Mouse (Mus musculus) bone marrow, adult 2 months (tissue): Measurements from ENCODE around the gene Zfp882. TPM values are rescaled to one million over a fixed set of nuclear protein-coding genes. Genes with fewer than 3 reads are reported as not detected.
"Not testable (repeated sequence)": the region's sequence is repeated elsewhere in the genome, so short reads cannot be mapped to it uniquely, and the experiment has no call there.

Source experiments
- H3K27ac ChIP-seq: fragments of 200-500 bp; 2 replicates; pipeline ENCODE4 v1.5.1; 2012; ENCODE audit warnings: low read depth, mild to moderate bottlenecking, control low read depth, inconsistent platforms, low read length; ENCODE audit not compliant: control insufficient read depth, poor library complexity, insufficient read depth
- H3K4me1 ChIP-seq: fragments of 200-500 bp; 2 replicates; pipeline ENCODE4 v1.6.1; 2011; ENCODE audit warnings: low read length; ENCODE audit not compliant: control insufficient read depth, insufficient read depth
- H3K4me3 ChIP-seq: fragments of 200-500 bp; replicated peaks from 2 replicates; pipeline ENCODE3; 2011; ENCODE audit warnings: mild to moderate bottlenecking, low read depth, low read length, control low read depth; ENCODE audit not compliant: control insufficient read depth
- CTCF ChIP-seq: fragments of 200-500 bp; IDR thresholded peaks from 2 replicates; pipeline ENCODE4 v1.5.1; 2011; ENCODE audit warnings: low read length, control low read depth; ENCODE audit not compliant: control insufficient read depth, insufficient read depth
- POLR2A ChIP-seq: fragments of 200-500 bp; IDR thresholded peaks from 2 replicates; pipeline ENCODE4 v1.6.1; 2011; ENCODE audit warnings: low read depth, mild to moderate bottlenecking, control low read depth, low read length, borderline replicate concordance; ENCODE audit not compliant: control insufficient read depth
- WGBS: fragments of 180-500 bp; shearing (Covaris S2); methylation state at CpG from one replicate; pipeline ENCODE4 v1.1.7; 2018; 5-methylcytosine and 5-hydroxymethylcytosine counted together
- polyA plus RNA-seq: library from polyadenylated mRNA; stranded (reverse); fragments of >200 nt; gene quantifications from 2 replicates; pipeline ENCODE4 v1.2.4, GENCODE M21; 2011; ENCODE audit warnings: low replicate concordance; ENCODE audit not compliant: missing spikeins, insufficient read depth, insufficient read length

Zfp882 gene
- polyA plus RNA-seq, 1 experiment, result 1.1 TPM

DNA sequence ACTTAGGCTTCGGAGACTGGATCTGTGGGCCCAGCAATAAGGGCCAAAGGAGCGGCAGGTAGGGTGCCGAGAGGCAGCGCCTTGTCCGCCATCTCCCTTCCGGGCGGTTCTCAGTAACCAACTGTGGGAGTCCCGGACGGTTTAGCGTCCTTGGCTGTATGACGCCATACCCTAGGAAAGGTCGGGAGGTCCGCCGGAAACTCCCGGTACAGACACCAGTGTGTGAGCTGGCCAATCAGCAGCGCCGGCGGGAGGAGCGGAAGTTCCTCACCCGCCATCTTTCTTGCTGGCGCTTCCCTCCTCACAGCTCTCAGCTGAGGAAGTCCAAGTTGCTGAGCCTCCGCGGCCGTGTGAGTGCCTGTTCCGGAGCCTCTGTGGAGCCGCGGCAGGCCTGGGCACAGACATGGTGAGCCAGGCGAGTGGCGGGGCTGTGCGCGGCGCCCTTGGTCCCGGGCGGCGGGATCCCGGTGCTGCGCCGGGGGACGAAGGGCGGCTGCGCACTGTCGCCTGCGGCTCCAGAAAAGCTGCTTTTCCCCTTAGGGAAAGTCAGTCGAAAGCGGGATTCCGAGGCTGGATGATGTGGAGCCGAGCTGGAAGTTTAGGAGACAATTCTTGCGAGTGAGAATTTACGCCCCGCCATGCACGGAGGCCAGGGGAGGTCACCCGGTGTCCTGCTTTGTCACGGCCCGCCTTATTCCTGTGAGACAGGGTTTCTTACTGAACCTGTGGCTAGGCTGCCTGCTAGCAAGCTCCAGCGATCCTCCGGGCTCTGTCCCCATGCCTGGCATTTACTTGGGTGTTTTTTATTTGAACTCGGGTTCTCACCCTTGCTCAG is 14.4 kb downstream of the Zfp882 start:
- WGBS, result under 1% methylated on average over 57 of the region's 57 CpGs
- Histone ChIP-seq H3K4me1 (no peaks in the 10 kb centered on the region), H3K4me3 (peak overlapping the region; percentile 90), H3K27ac (peak overlapping the region; percentile 93)
- TF ChIP-seq POLR2A (peak; percentile 62; the same call in 1 of the 2 replicates), CTCF (no peak)

DNA sequence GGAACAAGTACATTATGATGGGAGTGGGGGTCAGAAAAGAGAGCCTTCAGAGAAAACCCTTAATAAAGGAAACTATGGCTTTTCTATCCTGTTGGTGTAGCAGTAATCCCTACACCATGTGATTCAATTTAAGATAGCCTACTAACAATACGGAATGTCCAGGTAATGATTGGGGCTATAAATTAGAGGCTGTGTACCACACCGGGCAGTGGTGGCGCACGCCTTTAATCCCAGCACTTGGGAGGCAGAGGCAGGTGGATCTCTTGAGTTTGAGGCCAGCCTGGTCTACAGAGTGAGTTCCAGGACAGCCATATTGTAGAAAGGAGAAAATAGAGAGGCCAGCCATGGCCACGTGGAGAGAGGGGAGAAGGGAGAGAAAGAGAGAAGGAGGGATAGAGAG is 17.4 kb downstream of the Zfp882 start:
- TF ChIP-seq CTCF, result no peak
- Histone ChIP-seq H3K27ac (no peak overlapping the region), H3K4me1 (no peaks in the 10 kb centered on the region), H3K4me3 (no peak overlapping the region)
- 93% methylated on average over 5 of the region's 5 CpGs for WGBS

DNA sequence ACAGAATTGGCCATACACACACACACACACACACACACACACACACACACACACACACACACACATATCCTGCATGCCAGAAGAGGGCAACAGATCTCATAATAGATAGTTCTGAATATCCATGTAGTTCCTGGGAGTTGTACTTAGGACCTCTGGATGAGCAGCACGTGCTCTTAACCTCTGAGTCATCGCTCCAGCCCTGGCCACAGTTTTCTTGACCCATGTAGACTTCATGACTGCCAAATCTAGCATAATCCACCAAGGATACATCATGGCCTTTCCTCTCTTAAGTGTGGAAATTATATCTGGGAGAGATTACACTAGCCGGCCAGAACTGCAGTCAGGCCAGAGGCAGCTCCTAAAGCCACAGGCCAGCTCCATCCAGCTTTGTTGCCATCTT is 18.1 kb downstream of the Zfp882 start:
- Histone ChIP-seq H3K27ac (no peak overlapping the region), H3K4me1 (no peaks in the 10 kb centered on the region), H3K4me3 (no peak overlapping the region)
- WGBS, result 89% methylated on average over 3 of the region's 3 CpGs
- TF ChIP-seq POLR2A (no peak), CTCF (no peak)

DNA sequence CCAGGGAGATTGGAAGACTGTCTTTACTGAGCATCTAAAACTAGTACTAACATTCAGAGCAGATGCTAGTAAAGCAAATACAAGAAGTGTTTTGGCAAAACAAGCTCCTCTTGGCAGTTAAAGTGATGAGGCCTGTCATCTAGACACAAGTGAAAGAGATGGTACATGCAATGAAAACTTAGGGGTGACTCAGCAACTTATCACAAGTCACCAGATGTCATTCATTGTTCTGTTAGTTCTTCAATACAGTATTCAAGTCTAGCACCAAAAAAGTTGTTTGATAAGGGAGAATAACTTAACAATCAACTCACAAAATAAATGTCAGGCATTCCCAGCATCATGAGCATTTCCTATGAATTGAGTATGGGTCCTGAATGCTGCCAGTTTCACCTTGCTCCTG is 19.4 kb downstream of the Zfp882 start:
- Histone ChIP-seq H3K4me3 (no peak overlapping the region), H3K27ac (no peak overlapping the region), H3K4me1 (no peaks in the 10 kb centered on the region)
- TF ChIP-seq POLR2A (no peak), CTCF (no peak)

DNA sequence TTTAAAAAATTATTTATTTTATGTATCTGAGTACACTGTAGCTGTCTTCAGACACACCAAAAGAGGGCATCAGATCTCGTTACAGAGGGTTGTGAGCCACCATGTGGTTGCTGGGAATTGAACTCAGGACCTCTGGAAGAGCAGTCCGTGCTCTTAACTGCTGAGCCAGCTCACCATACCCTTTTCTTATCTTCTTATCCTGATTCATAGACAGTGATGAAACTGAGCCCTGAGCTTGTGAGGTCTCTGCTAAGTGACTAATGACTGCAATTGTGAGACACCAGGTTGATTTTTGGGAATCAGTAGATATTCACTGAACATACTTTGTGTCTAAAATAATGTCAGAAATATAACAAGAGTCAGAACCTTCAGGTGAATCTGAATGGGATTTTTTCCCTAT is 29.6 kb downstream of the Zfp882 start:
- 81% methylated on average over 2 of the region's 2 CpGs for WGBS
- H3K4me3 ChIP-seq, H3K27ac ChIP-seq, H3K4me1 ChIP-seq: not testable (repeated sequence)

DNA sequence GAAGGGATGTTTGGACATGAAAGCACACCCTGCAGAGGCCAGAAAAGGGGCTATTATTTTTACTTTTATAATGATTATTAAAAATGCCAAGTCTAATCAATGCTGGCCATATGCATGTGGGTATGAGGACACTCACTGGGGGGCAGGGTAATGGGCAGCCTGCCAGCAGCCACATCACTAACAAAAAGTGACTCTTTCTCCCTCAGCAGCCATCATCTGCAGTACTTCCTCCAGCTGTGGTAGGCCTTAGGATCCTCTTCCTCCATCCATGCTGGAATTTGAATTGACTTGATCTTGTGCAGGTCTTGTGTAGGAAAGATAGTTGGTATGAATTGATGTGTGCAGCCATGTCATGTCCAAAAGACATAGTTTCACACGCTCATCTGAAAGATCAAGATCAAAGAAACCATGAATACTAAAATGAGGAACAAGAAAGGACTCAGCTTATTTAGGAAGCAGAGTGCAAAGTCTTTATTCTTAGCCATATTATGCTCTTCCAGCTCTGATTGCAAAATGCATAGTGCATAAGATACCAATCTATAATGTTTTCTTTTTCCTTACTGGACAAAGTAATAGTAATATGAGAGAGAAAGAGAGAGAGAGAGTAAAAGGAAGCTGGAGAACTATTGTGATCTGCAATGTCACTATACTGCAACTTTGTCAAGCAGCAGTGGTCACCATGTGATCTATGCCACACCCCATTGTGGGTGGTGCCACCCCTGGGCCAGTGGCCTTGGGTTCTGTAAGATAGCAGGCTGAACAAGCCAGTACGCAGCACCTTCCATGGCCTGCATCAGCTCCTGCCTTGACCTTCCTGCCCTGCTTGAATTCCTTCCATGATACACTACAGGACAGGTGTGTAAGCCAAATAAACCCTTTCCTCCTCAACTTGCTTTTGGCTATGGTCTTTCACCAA is 32.1 kb downstream of the Zfp882 start:
- peak overlapping the region; percentile 27; the same call in 1 of the 2 replicates for H3K27ac ChIP-seq
- peaks cover 5% of the 10 kb centered on the region for H3K4me1 ChIP-seq
- WGBS, result 27% methylated on average over 2 of the region's 2 CpGs
- no peak overlapping the region for H3K4me3 ChIP-seq
- TF ChIP-seq CTCF (no peak), POLR2A (no peak)

DNA sequence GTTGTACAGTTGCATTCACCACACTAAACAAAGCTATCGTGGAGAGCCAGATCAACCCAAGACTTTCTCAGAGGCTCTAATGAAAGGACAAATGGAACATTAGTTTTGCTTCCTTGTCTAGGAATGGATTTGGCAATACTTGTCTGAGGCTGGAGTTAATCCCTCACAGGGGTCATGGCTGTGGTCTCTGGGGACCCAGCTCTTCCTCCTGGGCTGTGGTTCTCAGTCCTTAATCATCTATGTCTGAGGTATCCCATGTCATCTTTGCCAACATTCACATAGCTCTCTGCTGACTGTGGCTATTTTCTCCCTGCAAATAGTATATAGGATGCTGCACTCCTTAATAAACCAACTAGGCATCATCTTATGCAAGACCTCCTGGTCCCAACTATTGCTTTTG is 33.4 kb downstream of the Zfp882 start:
- Histone ChIP-seq H3K4me1 (peaks cover 5% of the 10 kb centered on the region), H3K27ac (no peak overlapping the region), H3K4me3 (no peak overlapping the region)
- TF ChIP-seq POLR2A, result no peak
- TF ChIP-seq CTCF, result no peak
- WGBS, result 74% methylated on average over 1 of the region's 1 CpGs

DNA sequence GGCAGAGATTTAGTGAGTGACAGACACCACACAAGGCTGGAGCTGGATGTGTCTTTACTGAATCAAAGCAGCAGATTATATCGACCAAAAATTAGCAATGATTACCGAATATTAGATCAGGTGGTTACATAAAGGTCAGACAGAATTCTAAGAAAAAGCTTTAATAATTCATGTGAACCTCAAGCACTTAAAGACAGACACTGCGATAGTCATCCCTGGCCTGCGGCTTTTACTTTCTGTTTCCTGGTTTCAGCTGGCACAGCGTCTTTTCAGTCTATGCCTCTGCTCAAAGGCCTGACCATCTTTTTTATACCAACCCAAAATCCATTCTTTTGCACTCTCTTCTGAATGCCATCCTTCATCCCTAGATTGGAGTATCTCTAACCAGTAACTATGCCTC is 40.2 kb downstream of the Zfp882 start:
- no peak overlapping the region for H3K27ac ChIP-seq
- 82% methylated on average over 5 of the region's 5 CpGs for WGBS

More for the DNA sequence above, 40.2 kb downstream of the Zfp882 start:
- TF ChIP-seq CTCF, result no peak
- TF ChIP-seq POLR2A, result no peak
- H3K4me1 ChIP-seq, result peaks cover 2% of the 10 kb centered on the region; the same call in 1 of the 2 replicates
- H3K4me3 ChIP-seq, result no peak overlapping the region
